Mouse (Mus musculus) telencephalon, adult 2 months (tissue): ENCODE results near the gene Asprv1.

ENCODE experiments used
- DNase-seq: peaks from one replicate; pipeline ENCODE4 v3.0.0-alpha.2; 2011; ENCODE audit warnings: low read depth, low spot score

Asprv1 gene

DNA sequence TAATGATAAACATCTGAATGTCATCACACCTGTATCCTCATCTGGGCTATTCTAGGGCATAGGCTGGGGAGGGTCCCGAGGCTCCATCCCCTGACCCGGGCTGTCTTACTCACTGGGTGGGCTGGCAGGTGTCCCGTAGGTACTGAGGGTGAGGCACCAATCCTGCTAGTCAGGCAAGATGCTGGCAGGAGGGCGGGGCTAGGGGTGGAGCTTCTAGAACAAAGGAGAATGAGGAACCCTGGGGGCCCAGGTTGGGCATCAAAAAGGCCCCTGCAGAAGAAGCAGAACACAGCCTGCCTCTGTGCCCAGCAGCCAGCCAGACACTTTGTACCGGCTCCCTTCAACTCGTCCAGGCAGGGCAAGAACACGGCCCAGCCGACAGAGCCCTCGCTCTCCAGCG, at the start of gene Asprv1:
Gene Asprv1 (plus strand): TSS at position 219 of the 400 bp plus-strand sequence.
- no peak for DNase-seq

DNA sequence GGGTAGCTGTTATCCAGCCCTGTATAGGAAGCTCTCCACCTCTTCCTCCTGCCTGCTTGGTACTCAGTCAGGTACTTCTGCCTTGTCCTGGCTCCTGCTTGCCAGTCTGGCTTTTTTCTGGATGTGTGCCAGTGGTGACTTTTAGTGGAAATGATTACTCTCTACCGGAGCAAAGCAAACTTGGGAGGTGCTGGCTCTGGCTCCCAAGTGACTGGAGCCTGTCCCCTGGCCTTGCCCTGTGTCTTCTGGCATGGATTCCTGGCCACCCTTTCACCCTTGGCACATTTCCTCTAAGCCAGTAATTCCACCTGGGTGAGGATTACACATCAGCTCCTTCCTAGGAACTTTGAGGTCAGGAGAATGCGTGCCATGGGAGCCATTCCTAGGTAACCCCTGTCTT, 49.6 kb upstream of the Asprv1 start:
- no peak for DNase-seq

DNA sequence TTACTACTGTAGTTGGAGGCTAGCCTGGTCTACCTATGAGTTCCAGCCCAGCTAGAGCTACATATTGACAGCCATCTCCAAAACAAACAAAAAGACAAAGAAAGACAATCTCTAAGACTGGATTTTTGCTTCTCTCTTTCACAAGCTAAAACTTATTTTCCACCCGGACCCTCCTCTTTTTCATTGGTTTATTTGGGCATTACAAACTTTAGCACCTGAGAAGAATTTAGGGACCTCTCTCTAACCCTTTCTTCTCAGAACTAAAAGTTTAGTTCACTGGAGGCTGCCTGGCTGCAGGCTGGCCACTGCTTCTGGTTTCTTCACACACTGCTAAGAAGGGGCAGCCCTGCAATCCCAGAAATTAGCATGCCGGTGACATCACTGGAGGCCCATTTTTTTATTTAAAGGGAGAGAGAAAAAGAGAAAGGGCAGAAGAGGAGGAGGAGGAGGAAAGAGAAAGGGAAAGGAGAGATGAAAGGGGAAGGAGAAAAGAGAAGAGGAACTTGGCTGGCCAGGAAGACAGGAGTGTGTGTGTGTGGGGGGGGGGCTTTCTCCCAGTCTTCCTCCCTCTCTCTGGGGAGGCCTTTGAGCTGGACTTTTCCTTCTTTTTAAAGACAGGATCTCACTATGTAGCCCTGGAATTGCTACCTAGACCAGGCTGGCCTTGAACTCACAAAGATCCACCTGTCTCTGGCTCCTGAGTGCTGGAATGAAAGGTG, 48.7 kb upstream of the Asprv1 start:
- no peak for DNase-seq

DNA sequence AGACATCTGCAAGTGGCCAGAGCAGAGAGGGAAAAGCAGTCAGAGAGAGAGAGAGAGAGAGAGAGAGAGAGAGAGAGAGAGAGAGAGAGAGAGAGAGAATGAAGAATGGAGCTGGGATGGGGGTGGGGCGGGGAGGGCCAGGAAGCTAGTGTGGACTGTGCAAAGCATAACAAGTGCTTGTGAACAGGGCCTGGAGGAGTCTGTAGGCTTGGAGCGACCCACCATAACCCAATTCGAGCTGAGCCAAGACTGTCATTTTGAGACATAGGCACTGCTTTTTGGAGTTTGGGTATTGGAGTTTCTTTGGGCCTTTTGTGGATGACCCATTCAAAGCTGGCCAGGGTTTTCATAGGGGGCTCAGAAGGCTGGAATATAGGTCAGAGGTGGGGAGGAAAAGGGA, 48.0 kb upstream of the Asprv1 start:
- DNase-seq, result no peak

DNA sequence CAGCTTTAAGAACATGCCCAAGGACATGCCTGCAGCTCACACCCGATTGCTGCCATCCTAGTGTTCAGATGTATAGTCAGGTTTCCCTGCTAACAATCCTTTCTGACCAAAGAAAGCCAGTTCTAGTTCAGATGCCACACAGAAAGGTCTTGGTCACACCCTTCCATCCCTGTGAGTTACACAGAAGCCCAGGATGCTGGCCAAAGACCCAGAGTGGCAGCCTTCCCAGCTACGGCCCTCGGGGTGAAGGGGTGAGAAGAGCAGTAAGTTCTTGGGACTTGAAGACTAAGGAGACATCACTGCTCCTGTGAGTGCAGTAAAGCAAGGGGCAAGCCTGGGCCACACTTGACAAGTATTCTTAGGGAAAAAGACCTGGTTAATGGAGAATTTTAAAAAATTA, 44.8 kb upstream of the Asprv1 start:
- no peak for DNase-seq

DNA sequence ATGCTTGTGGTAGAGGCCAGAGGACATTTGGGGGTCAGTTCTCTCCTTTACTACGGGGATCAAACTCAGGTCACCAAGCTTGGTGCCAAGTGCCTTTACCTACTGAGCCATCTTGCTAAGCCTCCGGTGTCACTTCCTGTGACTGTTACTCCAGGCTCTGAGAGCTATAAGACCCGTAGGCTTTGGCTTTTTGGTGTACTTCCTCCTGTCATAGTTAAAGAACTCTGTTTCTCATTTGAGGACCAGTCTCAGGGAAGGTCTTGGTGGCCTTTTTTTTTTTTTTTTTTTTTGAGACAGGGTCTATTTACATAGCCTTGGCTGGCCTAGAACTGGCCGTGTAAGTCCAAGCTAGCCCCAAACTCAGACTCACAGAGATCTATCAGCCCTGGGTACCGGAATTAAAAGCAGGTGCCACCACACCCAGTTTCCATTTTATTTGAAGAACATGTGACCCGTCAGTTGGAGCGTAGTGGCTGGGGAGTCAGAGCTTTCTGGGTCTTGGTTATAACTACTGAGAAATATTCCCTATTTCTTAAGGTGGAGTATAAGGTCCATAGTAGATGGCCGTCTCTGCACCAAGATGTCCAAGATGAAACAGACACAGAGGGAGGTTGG, 44.3 kb upstream of the Asprv1 start:
- no peak for DNase-seq

DNA sequence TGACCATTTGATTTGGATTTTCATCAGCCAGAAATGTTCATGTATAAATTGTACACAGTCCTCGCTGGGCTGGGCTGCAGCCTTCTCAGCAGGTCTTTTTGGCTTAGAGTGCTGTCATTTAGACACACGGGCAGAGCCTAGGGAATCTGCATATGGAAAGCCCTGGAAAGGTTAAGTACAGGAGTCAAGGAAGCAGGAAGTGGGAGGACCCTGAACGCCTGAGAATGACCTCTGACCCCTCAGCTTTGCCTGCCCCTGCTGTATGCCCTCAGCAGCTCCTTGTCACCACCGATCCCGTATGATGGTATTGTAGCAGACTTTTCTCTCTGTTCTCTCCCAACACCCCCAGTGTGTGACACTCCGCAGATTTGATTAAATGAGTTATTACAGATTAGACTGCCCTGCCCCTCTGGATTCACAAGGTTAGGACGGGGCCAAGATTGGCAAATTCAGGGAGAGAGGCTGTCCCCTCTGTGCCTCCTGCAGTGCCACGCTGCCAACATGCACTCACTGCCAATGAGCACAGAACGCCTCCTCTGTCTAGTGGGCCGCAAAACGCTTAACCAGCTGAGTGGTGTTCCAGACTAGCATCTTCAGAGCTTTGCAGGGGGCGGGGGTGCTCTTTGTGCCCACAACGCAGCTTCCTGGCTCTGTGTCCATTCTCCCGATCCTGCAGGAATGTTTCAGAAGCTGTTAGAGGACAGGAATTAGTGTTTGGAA, 43.5 kb upstream of the Asprv1 start:
- peak; percentile 83 for DNase-seq

DNA sequence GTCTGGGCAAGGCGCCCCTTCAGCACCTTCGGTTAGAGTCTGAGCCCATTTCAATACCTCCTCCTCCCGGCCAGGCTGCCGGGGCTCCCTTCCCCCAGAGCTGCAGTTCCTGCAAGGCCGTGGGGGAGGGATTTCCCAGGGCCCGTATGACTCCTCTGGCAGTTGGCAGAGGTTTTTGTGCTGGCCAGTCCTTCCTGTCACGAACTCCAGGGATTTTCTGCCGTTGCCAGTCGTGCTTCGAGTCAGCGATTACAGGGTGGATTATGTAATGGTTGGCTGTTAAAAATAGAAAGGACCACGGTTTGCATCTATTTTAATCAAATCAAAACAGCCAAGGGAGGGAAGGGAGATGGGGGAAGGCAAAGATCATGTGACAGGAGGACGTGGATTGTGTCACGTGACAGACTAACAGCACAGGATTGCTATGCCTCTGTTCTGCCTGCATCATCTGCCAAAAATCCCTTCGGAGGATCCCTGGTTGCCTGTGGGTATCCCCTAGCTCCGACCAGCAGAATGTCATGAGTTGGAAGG, 42.8 kb upstream of the Asprv1 start:
- peak; percentile 98 for DNase-seq

DNA sequence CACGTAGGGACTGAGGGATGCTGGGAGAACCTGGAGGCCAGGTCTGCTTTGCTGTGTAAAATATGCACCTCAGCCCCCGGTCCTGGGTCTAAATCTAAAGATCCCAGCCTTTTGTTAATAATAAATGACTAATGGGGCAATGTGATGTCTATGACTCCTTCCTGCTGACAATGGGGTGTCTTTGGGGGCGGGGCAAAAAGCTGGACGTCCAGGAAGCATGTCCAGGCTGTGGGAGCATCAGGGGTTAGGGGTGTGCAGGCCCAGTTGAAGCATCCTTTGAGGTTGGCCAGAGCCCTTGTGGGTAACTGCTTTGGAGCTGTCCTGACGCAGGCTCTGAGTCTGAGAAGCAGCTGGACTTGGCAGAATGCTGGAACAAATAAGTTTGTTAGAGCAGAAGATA, 41.9 kb upstream of the Asprv1 start:
- DNase-seq, result no peak

DNA sequence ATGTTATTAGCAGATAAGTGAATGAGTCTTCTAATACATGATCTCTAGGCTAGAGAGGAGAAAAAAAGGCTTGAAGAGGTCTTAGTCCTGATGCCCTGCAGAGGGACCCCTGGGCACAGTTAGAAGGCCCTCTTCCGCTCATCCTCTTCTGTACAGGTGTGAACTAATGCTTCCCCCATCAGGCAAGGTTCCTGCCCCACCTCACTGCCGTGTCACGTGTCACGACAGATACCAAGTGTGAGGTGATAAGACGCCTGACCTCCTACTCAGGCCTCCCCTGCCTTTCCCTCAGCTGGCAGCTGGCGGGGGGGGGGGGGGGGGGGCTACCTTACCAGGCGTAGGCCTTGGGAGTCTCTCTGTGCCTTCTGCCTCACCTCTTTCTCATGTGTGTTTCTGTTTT, 39.5 kb upstream of the Asprv1 start:
- DNase-seq, result no peak

DNA sequence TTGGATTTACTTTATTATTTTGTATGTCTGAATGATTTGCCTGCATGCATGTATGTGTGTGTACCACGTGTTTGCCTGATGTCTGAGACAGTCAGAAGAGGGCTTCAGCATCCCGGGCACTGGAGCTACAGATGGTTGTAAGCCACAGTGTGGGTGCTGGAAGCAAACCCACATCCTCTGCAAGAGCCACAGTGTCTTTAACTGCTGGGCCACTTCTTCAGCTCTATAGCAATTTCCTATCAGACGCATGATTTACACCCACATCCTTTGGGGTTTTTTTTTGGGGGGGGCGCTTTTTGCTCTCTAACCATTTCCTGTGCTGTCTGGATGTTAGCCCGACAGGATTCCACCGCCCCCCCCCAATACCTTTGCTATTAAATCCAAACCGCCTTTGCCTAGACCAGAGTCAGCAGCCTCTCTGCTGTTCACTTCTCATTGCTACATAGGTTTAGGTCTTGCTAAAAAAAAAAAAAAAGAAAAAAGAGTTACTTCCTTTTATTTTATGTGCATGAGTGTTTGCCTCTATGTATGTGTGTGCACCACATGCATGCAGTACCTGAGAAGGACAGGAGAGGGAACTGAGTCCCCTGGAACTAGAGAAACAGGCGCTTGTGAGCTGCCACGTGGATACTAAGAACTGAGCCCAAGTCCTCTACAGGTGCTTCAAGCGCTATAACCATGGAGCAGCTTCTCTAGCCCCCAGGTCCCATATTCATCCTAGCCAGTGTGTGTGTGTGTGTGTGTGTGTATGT, 34.6 kb upstream of the Asprv1 start:
- DNase-seq, result no peak

DNA sequence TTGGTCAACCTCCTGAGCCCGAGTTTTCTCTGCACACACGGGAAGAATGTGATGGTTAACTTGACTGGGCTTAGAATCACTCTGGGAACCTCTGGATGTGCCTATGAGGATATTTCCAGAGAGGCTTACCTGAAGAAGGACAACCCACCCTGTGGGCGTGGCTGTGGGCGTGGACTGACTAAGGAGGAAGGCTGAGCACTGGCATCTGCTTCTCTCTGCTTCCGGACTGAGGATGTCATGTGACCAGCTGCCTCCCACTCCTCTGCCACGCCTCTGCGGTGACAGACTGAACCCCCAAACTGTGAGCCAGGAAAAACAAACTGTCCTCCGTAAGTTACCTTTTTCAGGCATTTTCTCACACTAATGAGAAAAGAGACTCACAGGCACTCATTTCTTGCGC, 33.3 kb upstream of the Asprv1 start:
- no peak for DNase-seq

DNA sequence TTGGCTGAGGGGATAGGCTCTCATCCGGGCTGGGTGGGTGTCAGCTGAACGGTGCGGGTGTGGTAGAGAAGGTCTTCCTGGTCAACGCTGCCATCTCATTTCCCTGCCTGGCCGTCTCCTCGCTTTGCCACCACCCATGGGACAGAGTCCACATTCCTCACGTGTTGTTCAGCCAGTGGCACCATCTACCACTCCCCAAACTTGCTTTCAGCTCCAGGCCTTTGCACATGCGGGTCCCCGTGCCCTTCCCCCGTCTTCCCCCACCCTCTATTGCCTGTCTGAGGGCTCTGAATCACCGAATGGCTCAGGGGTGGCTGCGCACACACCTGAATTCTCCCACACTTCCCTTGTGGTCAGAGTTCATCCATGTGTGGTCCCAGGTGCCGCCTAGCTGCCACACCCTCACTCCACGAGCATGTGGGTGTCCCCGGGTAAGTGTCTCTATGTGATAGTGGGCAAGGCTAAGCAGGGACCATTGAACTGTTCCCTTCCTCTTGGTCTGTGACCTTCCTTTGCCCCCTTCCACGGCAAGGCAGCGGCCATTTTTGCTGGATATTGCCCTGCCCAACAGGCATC, 32.0 kb upstream of the Asprv1 start:
- no peak for DNase-seq

DNA sequence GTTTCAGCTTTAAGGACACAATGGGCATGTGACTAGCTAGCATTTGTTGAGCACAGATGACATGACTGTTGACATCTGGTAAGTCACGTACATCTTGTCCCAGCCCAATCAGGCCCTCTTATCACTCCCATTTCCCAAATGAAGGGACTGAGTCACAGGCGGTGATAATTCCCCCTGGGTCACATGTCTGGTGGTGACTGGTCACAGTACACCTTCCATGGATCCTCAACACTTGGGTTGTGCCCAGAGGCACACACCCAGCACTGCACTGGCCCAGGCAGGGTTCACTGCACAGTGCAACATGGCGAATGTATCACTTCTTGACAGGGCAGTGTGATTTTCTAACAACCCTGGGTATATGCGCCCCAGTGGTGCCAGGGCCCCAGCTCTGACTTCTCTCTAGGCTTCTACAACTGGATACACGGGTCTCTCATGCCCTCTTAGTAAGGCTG, 29.2 kb upstream of the Asprv1 start:
- no peak for DNase-seq

DNA sequence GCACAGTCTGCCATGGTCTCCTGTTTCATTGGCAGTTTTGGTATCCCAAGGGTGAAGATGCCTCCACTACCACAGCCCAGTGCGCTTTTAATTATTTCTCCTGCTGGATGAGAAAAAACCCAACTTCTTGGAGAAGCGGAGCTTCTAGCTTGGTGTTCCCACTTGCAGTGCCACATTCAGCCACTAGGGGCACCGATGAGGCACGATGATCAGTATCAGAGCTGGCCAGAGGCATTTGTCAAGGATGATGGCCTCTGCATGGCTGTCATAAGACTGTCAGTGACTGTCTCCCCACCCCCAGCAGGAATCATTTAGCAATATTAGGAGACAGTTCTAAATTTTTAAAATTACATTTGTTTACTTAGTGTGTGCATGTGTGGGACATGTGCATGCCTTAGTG, 28.8 kb upstream of the Asprv1 start:
- DNase-seq, result no peak

DNA sequence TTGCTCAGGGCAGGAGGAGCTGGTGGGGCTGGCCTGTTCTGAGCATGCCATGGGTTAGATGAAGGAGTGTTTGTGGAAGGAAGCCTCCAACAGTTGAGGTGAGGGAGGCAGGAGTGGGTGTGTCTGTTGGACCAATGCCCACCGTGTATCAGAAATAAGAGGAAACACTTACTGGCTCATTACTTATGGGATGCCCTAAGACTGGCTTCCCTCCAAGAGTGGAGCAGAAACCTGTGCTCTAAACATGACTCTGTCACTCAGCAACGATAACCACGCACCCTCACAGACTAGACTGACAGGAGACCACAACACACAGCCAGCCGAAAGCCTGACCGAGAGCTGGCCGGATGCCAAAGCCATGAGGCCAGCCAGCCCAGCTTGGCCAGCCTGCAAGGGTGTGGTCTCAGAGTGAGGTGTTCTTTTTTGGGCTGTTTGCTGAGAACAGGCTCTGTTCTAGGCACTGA, 28.0 kb upstream of the Asprv1 start:
- no peak for DNase-seq

DNA sequence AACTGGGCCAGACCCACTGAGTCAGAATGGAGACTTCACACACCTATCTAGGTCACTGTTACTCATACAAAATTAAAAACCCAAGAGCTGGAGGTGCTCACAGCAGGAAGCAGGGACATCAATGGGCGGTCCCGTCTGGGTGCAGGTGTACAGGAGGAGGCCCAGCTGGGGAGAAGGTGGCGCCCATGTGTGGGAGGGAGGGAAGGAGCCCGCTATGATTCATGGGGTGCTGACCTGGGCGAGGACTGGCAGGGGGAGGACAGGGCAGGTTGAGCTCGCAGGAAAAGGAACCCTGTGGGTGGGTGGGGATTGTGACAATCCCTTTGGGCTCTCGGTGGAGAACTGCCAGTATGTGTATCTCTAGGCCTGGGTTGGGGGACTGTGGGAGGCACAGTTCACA, 22.7 kb upstream of the Asprv1 start:
- DNase-seq, result no peak

DNA sequence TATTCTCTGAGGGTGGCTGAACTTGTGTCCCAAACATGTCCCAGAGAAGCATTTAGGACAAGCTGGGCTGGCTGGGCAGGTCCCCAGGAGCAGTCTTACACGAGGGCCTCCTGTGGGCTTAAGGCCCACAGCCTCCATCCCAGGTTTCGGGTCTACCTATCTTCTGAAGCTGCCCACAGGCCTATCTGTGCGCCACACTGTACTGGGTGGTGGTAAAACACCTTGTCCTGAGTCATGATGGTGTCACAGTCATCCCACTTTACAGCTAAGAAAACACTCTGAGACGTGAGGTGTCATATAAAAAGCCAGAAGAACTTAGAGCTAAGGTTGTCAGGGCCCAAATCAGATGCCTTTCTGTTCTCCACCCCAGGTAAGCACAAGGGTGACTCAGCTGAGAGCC, 21.7 kb upstream of the Asprv1 start:
- no peak for DNase-seq

DNA sequence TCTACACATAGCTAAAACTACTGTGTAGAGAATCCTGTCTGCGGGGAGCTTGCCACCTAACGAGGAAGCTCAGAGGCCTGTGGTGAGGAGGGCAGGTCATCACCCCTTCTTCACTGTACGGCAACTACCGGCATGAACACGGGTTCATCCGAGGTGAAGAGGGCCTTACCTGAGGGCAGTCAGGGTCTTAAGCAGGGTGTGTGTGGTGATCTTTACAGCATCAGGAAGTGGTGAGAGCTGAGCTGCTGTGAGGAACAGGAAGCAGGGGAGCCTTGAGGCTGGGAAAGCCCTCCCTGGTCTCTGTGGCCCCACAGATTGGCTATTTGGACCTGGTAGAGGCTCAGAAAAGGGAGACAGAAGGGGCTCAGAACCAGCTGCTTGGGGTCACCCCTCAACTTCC, 20.5 kb upstream of the Asprv1 start:
- DNase-seq, result no peak

DNA sequence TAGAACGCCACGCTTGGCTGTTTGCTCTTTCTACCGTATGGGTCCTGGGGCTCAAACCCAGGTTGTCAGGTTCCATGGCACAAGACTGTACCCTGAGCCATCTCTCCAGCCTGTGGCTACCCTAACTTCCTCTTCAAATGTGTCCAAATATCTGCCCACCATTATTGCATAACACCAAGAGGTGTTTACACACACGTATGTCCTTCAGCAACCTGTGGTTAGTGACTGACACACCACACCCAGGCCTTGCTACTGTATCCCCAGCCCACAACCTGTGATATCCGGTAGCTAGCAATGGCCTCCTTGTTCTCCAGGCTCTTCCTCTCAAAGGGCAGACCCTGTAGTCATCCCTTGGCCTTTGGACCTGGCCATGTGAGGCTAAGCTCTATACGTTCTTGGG, 18.7 kb upstream of the Asprv1 start:
- no peak for DNase-seq

DNA sequence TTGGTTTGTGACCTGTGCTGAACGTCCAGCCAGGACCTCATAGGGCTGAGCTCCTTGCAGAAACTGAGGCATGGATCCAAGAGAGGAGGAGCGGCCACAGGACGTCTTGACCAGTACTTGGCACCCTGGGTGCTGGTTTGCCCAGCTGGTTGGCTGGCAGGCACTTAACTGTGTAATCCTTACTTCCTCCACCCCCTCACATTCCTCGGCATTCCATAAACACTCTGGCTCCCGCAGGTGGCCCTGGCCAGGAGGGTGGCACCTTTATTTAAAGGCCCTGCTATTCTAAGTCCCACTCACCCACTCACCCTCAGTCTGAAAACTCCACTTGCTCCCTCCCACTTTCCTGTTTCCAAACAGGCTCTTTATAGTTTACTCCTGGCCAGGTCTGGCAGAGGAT, 17.2 kb upstream of the Asprv1 start:
- no peak for DNase-seq

DNA sequence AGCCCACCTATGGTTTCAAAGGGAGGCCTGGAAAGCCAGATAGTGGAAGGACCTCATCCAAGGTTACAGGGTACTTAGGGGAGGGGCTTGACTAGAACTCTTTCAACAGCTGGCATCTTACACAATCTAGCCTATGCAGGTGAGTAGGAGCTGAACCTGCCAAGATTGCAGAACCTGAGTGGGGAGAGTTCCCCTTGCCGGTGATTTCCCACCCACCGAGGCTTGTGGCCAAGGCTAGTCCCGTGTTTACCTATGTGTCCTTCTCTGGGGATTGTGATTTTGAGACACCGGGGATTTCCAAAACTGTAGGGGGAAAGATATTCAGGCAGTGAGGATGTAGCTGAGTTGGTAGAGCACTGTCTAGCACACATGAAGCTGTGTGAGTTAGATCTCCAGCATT, 12.7 kb upstream of the Asprv1 start:
- no peak for DNase-seq
